Mouse (Mus musculus) embryonic fibroblast, embryonic 13.5 days (primary cell): Measurements from ENCODE around the gene Acan.

Source experiments
- CTCF ChIP-seq: IDR thresholded peaks from 2 replicates; pipeline ENCODE4 v1.5.1; 2011; ENCODE audit warnings: mild to moderate bottlenecking, control low read depth, low read length, moderate library complexity, borderline replicate concordance; ENCODE audit not compliant: insufficient read depth
- POLR2A ChIP-seq: IDR thresholded peaks from 2 replicates; pipeline ENCODE4 v1.6.1; 2011; ENCODE audit warnings: low read depth, mild to moderate bottlenecking, control low read depth, low read length, moderate library complexity

DNA sequence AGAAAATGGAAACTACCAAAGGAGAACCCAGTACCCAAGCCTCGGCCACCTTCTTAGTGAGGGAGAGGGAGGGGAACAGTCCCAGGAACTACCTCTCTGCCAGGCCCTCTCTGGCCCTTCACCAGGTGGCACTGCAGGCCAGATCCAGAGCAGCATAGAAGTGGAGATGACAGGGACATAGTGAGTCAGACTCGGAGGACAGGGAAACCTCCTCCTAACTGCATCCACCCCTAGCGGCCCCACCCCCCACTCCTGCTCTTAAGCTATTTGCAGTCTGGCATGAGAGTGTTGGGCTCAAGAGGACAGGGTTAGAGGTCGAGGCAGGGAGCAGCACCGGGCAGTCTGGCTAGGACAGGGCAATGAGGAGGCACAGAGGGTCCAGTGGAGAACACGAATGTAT lies 80.1 kb downstream of the Acan start:
- TF ChIP-seq CTCF (peak; percentile 31; the same call in 1 of the 2 replicates), POLR2A (no peak)
